Mouse (Mus musculus) lung, embryonic 14.5 days (tissue): ENCODE measurements around the gene Arid2. TPM values are rescaled to one million over a fixed set of nuclear protein-coding genes. Genes with fewer than 3 reads are reported as not detected.
"Not testable (repeated sequence)": the region's sequence is repeated elsewhere in the genome, so short reads cannot be mapped to it uniquely, and the experiment has no call there.

Experiments
- ATAC-seq: fragments of 200-750 bp; cut with Nextera tagmentation; 2 replicates; pipeline ENCODE4 v1.8.0; 2017; ENCODE audit warnings: mild to moderate bottlenecking, moderate TSS enrichment, moderate library complexity; ENCODE audit not compliant: insufficient read depth
- DNase-seq: peaks from one replicate; pipeline ENCODE4 v3.0.0-alpha.2; 2015
- H3K27ac ChIP-seq: fragments of 300-500 bp; sonication (generic); 2 replicates; pipeline ENCODE4 v1.5.1; 2014; ENCODE audit warnings: low read depth, mild to moderate bottlenecking, moderate library complexity
- H3K27me3 ChIP-seq: fragments of 300-500 bp; sonication (generic); 2 replicates; pipeline ENCODE4 v1.6.1; 2014; ENCODE audit warnings: low read length, control low read depth; ENCODE audit not compliant: insufficient read depth
- H3K36me3 ChIP-seq: fragments of 300-500 bp; sonication (generic); 2 replicates; pipeline ENCODE4 v1.6.1; 2014; ENCODE audit warnings: control low read depth; ENCODE audit not compliant: insufficient read depth
- H3K4me1 ChIP-seq: fragments of 300-500 bp; sonication (generic); 2 replicates; pipeline ENCODE4 v1.6.1; 2014; ENCODE audit warnings: antibody characterized with exemption, control low read depth; ENCODE audit not compliant: insufficient read depth
- H3K4me2 ChIP-seq: fragments of 300-500 bp; sonication (generic); 2 replicates; pipeline ENCODE4 v1.6.1; 2014; ENCODE audit warnings: mild to moderate bottlenecking
- H3K4me3 ChIP-seq: fragments of 300-500 bp; sonication (generic); 2 replicates; pipeline ENCODE4 v1.5.1; 2014; ENCODE audit warnings: low read depth, low read length
- H3K9ac ChIP-seq: fragments of 300-500 bp; sonication (generic); 2 replicates; pipeline ENCODE4 v1.6.1; 2014
- H3K9me3 ChIP-seq: fragments of 300-500 bp; sonication (generic); 2 replicates; pipeline ENCODE4 v1.6.1; 2016; ENCODE audit warnings: low read depth, low read length, control low read depth
- CTCF ChIP-seq: IDR thresholded peaks from 2 replicates; pipeline ENCODE4 v1.5.1; 2016; ENCODE audit warnings: antibody characterized with exemption, low read depth
- WGBS: fragments of 180-500 bp; shearing (Covaris S2); extraction: QIAGEN DNeasy Blood & Tissue Kit; methylation state at CpG from one replicate; pipeline ENCODE4 v1.1.7; 2014; 5-methylcytosine and 5-hydroxymethylcytosine counted together
- polyA plus RNA-seq: library from polyadenylated mRNA; unstranded; fragments of >200 nt; fragmentation: Nextera tagmentation; extraction: Ambion mirVana; gene quantifications from 2 replicates; pipeline ENCODE4 v1.2.1, GENCODE M21; 2014

The Arid2 gene
- polyA plus RNA-seq, 1 experiment from 2014 or later = 31.6 TPM

DNA sequence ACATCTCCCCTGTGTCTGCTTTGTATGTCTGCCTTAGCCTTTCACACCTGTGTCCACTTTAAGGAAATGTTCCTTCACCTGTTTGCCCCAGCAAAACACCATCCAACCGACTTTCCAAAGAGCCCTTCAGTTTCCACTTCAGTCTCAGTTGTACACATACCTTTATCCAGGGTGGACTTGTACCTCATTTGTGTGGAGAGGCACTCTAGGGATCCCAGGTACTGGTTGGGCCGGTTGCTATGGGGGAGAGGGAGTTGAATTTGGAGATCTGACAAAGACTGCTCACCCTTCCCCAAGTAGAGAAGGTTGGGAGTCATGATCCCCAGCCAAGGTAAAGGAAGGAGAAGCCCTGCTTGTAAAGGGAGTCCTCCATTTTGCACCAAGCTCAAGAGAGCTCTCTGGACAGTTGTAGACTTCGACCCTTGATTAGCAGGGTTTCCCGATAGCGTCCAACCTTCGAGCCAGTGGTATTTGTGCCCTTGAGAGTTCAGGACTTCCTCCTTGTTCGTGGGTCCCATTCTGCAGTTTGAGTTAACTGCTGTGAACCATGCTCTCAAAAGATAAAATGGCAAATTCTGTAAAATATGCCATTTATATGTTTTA, 38.5 kb downstream of the Arid2 start:
- Histone ChIP-seq H3K27me3 (no peaks in the 10 kb centered on the region), H3K4me1 (no peaks in the 10 kb centered on the region), H3K4me2 (no peak overlapping the region), H3K4me3 (no peak overlapping the region), H3K36me3 (peaks cover 4% of the 10 kb centered on the region; the same call in 1 of the 2 replicates), H3K9ac (no peak overlapping the region), H3K9me3 (no peaks in the 10 kb centered on the region), H3K27ac (peak overlapping the region; percentile 56; the same call in 1 of the 2 replicates)
- TF ChIP-seq CTCF = no peak
- 76% methylated on average over 7 of the region's 7 CpGs for WGBS
- ATAC-seq = peak; percentile 86
- DNase-seq = peak; percentile 66

DNA sequence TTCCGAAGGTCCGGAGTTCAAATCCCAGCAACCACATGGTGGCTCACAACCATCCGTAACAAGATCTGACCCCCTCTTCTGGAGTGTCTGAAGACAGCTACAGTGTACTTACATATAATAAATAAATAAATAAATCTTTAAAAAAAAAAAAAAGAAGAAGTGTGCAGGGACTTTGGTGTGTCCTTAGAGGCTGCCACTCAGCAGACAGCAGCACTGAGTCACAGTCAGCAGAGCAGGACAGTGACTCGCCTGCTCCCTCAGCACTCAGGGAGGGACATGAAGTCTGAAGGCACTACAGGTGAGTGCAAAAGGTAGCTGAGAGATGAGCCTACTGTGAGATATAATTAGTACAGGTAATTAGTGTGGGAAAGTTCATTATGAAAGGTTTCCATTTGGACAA, 41.4 kb downstream of the Arid2 start:
- not testable (repeated sequence) for H3K9me3 ChIP-seq, H3K4me2 ChIP-seq, H3K27ac ChIP-seq, DNase-seq, H3K9ac ChIP-seq, H3K36me3 ChIP-seq, H3K4me3 ChIP-seq, ATAC-seq, H3K4me1 ChIP-seq, H3K27me3 ChIP-seq
- WGBS = 81% methylated on average over 3 of the region's 4 CpGs

DNA sequence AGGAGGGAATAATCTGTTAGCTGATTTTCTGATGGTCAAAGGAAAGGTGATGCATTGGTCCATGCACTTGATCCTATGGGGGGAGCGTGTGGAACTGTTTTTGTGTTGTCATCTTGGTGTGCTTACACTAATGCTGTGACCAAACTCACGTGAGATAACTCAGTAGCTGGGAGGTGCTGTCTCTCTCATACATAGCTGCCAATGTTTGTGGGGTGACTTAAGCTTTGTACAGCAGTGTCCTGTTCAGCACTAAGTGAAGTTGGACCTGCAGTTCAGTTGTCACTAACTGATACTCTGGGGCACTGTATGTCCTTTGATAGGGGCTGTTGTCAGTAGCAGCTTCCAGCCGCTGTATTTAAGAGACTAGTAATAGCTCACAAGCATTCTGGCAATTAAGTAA, 43.2 kb downstream of the Arid2 start:
- Histone ChIP-seq H3K27me3 (no peaks in the 10 kb centered on the region), H3K4me2 (no peak overlapping the region), H3K27ac (no peak overlapping the region), H3K9ac (no peak overlapping the region), H3K9me3 (no peaks in the 10 kb centered on the region), H3K36me3 (no peaks in the 10 kb centered on the region; the same call in 1 of the 2 replicates), H3K4me3 (no peak overlapping the region), H3K4me1 (no peaks in the 10 kb centered on the region)
- WGBS = 72% methylated on average over 3 of the region's 3 CpGs
- TF ChIP-seq CTCF = no peak
- no peak for DNase-seq
- no peak for ATAC-seq

- Histone ChIP-seq H3K9me3 (no peaks in the 10 kb centered on the region), H3K4me2 (no peak overlapping the region), H3K27ac (no peak overlapping the region), H3K27me3 (no peaks in the 10 kb centered on the region), H3K9ac (no peak overlapping the region), H3K36me3 (no peaks in the 10 kb centered on the region), H3K4me3 (no peak overlapping the region), H3K4me1 (no peaks in the 10 kb centered on the region)
- ATAC-seq (no peak), DNase-seq (no peak)
- TF ChIP-seq CTCF = no peak
- WGBS = 86% methylated on average over 9 of the region's 9 CpGs
These were observed 45.3 kb downstream of the Arid2 start for GRCm38 (mm10) chr15:96332468-96333213.

GRCm38 (mm10) chr15:96333350-96333749, 46.0 kb downstream of the Arid2 start:
- Histone ChIP-seq H3K9ac (no peak overlapping the region), H3K36me3 (no peaks in the 10 kb centered on the region), H3K27me3 (no peaks in the 10 kb centered on the region), H3K9me3 (no peaks in the 10 kb centered on the region), H3K27ac (no peak overlapping the region), H3K4me3 (no peak overlapping the region), H3K4me2 (no peak overlapping the region), H3K4me1 (no peaks in the 10 kb centered on the region)
- 78% methylated on average over 5 of the region's 5 CpGs for whole genome bisulfite sequencing
- no peak for TF ChIP-seq CTCF
- DNase-seq (no peak), ATAC-seq (no peak)

DNA sequence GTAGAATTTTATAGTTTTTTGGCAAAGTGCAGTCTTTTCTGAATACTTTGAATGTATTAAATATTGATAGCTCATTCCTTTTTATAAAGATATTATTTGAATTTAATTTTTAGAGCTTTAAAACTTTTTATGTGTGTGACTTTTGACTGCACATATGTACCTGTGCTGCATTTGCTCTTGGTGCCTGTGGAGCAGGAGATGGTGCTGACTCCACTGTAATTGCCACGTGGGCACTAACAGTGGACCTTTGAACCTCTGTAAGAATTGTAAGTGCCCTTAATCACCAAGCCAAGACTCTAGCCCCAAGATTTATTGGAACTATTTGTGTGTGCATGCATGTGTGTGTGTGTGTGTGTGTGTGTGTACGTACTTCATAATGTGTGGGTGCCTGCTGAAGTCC, 53.6 kb downstream of the Arid2 start:
- no peaks in the 10 kb centered on the region for H3K27me3 ChIP-seq
- no peak for TF ChIP-seq CTCF
- no peak for DNase-seq
- no peaks in the 10 kb centered on the region for H3K36me3 ChIP-seq
- 81% methylated on average over 2 of the region's 2 CpGs for WGBS
- no peaks in the 10 kb centered on the region for H3K9me3 ChIP-seq
- 0 out of 2 replicates have a peak, but pooled peaks cover 7% of the 10 kb centered on the region for H3K4me1 ChIP-seq
- ATAC-seq = no peak
- H3K4me3 ChIP-seq = no peak overlapping the region
- H3K27ac ChIP-seq = no peak overlapping the region
- H3K4me2 ChIP-seq = no peak overlapping the region
- H3K9ac ChIP-seq = no peak overlapping the region

GRCm38 (mm10) chr15:96342097-96342496, 54.8 kb downstream of the Arid2 start:
- no peak overlapping the region for H3K27ac ChIP-seq
- no peak overlapping the region for H3K4me3 ChIP-seq
- H3K4me1 ChIP-seq = 0 out of 2 replicates have a peak, but pooled peaks cover 7% of the 10 kb centered on the region
- H3K9me3 ChIP-seq = no peaks in the 10 kb centered on the region
- ATAC-seq (no peak), DNase-seq (no peak)
- TF ChIP-seq CTCF = no peak
- 93% methylated on average over 8 of the region's 8 CpGs for WGBS
- H3K4me2 ChIP-seq = no peak overlapping the region
- no peaks in the 10 kb centered on the region for H3K36me3 ChIP-seq
- no peaks in the 10 kb centered on the region for H3K27me3 ChIP-seq
- no peak overlapping the region for H3K9ac ChIP-seq
